Mouse (Mus musculus): ENCODE measurements around the gene Tenm4.

GRCm38 (mm10) chr7:96952094-96952493 lies 781.0 kb downstream of the Tenm4 start:
- no peak for TF ChIP-seq CTCF (IDR thresholded peaks at IDR 0.05; ENCODE audit: extremely low read depth, insufficient read length, insufficient replicate concordance, low read depth, low read length)
- TF ChIP-seq POLR2A (IDR thresholded peaks at IDR 0.05; ENCODE audit: low read depth, low read length): no peak
